Mouse (Mus musculus): ENCODE results near the gene Ovol2. TPM values are rescaled to one million over a fixed set of nuclear protein-coding genes. Genes with fewer than 3 reads are reported as not detected.

The Ovol2 gene
- total RNA-seq, 2 experiments from 2014 or later = 6.8 to 8.6 TPM

GRCm38 (mm10) chr2:144330352-144330959 lies 1.5 kb downstream of the Ovol2 start:
- intact Hi-C loops (cut with DNase I) = loop anchor here (2.0 kb wide), 1 partner anchor 38 kb away; the partner anchor contains the start of genes Kat14 and Pet117
- no peak for DNase-seq (ENCODE audit: low spot score in 2 of 2)

- no peak for DNase-seq (ENCODE audit: low spot score in 2 of 2)
- intact Hi-C loops (cut with DNase I) = loop anchor here (2.0 kb wide), 1 partner anchor 39 kb away; the partner anchor contains the start of genes Kat14 and Pet117
Measured at GRCm38 (mm10) chr2:144329937-144330336, 2.0 kb downstream of the Ovol2 start.

GRCm38 (mm10) chr2:144329451-144329850 lies 2.5 kb downstream of the Ovol2 start:
- intact Hi-C loops (cut with DNase I) = no loop called here
- DNase-seq (ENCODE audit: low spot score in 2 of 2) = no peak

GRCm38 (mm10) chr2:144324218-144324617 lies 7.7 kb downstream of the Ovol2 start:
- intact Hi-C loops (cut with DNase I) = no loop called here
- DNase-seq (ENCODE audit: low spot score in 2 of 2) = no peak

GRCm38 (mm10) chr2:144311372-144311771 lies 20.6 kb downstream of the Ovol2 start:
- no peak for DNase-seq (ENCODE audit: low spot score in 2 of 2)
- intact Hi-C loops (cut with DNase I) = no loop called here

GRCm38 (mm10) chr2:144310273-144310672 lies 21.7 kb downstream of the Ovol2 start:
- intact Hi-C loops (cut with DNase I) = no loop called here
- DNase-seq (ENCODE audit: low spot score in 2 of 2) = no peak

- intact Hi-C loops (cut with DNase I) = no loop called here
- no peak for DNase-seq (ENCODE audit: low spot score in 2 of 2)
Measured at GRCm38 (mm10) chr2:144308561-144308960, 23.4 kb downstream of the Ovol2 start.

GRCm38 (mm10) chr2:144305721-144306294 lies 26.1 kb downstream of the Ovol2 start:
- intact Hi-C loops (cut with DNase I) = no loop called here
- DNase-seq (ENCODE audit: low spot score in 2 of 2) = no peak

GRCm38 (mm10) chr2:144301101-144301500 lies 30.8 kb downstream of the Ovol2 start:
- intact Hi-C loops (cut with DNase I) = loop anchor here (2.0 to 5.0 kb wide), 2 partner anchors 32 to 151 kb away; partner anchors contain the start of gene Ovol2
- DNase-seq (ENCODE audit: low spot score in 2 of 2) = no peak

- intact Hi-C loops (cut with DNase I) = loop anchor here (2.0 to 5.0 kb wide), 2 partner anchors 33 to 152 kb away; partner anchors contain the start of gene Ovol2
- DNase-seq (ENCODE audit: low spot score in 2 of 2) = peak; percentile 32 to 80
Measured at GRCm38 (mm10) chr2:144299749-144300669, 31.9 kb downstream of the Ovol2 start.

GRCm38 (mm10) chr2:144295145-144295735 lies 36.7 kb downstream of the Ovol2 start:
- no peak for DNase-seq (ENCODE audit: low spot score in 2 of 2)
- intact Hi-C loops (cut with DNase I) = no loop called here

GRCm38 (mm10) chr2:144291600-144292305 lies 40.2 kb downstream of the Ovol2 start:
- DNase-seq (ENCODE audit: low spot score in 2 of 2) = peak; percentile 75 to 96
- intact Hi-C loops (cut with DNase I) = loop anchor here (1.0 to 2.0 kb wide), 3 partner anchors 77 to 174 kb away; partner anchors contain the start of genes Kat14 and Pet117

GRCm38 (mm10) chr2:144290321-144290720 lies 41.6 kb downstream of the Ovol2 start:
- intact Hi-C loops (cut with DNase I) = no loop called here
- peak in 1 of 2 experiments; percentile 51 for DNase-seq (ENCODE audit: low spot score in 2 of 2)

- DNase-seq (ENCODE audit: low spot score in 2 of 2) = no peak
- intact Hi-C loops (cut with DNase I) = loop anchor here (10.0 kb wide), 1 partner anchor 417 kb away; the partner anchor contains the start of gene Bfsp1
Measured at GRCm38 (mm10) chr2:144281417-144281816, 50.5 kb downstream of the Ovol2 start.

- intact Hi-C loops (cut with DNase I) = loop anchor here (10.0 kb wide), 1 partner anchor 416 kb away; the partner anchor contains the start of gene Bfsp1
- no peak for DNase-seq (ENCODE audit: low spot score in 2 of 2)
Measured at GRCm38 (mm10) chr2:144280568-144280967, 51.4 kb downstream of the Ovol2 start.

GRCm38 (mm10) chr2:144279742-144280141 lies 52.2 kb downstream of the Ovol2 start:
- intact Hi-C loops (cut with DNase I) = loop anchor here (10.0 kb wide), 1 partner anchor 415 kb away; the partner anchor contains the start of gene Bfsp1
- no peak for DNase-seq (ENCODE audit: low spot score in 2 of 2)

- no peak for DNase-seq (ENCODE audit: low spot score in 2 of 2)
- intact Hi-C loops (cut with DNase I) = no loop called here
Measured at GRCm38 (mm10) chr2:144276885-144277284, 55.1 kb downstream of the Ovol2 start.

GRCm38 (mm10) chr2:144274741-144275140 lies 57.2 kb downstream of the Ovol2 start:
- intact Hi-C loops (cut with DNase I) = no loop called here
- DNase-seq (ENCODE audit: low spot score in 2 of 2) = no peak

GRCm38 (mm10) chr2:144272088-144272487 lies 59.9 kb downstream of the Ovol2 start:
- intact Hi-C loops (cut with DNase I) = no loop called here

More at GRCm38 (mm10) chr2:144272088-144272487, 59.9 kb downstream of the Ovol2 start:
- no peak for DNase-seq (ENCODE audit: low spot score in 2 of 2)
